Mouse (Mus musculus) CH12.LX (cell line): Measurements from ENCODE around the gene Dchs1. TPM values are rescaled to one million over a fixed set of nuclear protein-coding genes. Genes with fewer than 3 reads are reported as not detected.

Experiments used
- DNase-seq: peaks from one replicate; pipeline ENCODE4 v3.0.0-alpha.2; 2013; ENCODE audit errors: extremely low read depth
- H3K27ac ChIP-seq: 2 replicates; pipeline ENCODE4 v1.5.1; 2012; ENCODE audit warnings: low read depth, mild to moderate bottlenecking, control low read depth, moderate library complexity; ENCODE audit not compliant: insufficient read depth
- H3K27me3 ChIP-seq: replicated peaks from 2 replicates; pipeline ENCODE3; 2012; ENCODE audit warnings: inconsistent platforms
- H3K36me3 ChIP-seq, 2 experiments: replicated peaks in 1 of 2; 2 replicates each; pipeline versions ENCODE3 to v1.6.1; 2012; ENCODE audit warnings: inconsistent platforms in 1 of 2, low read length in 1 of 2, mild to moderate bottlenecking in 1 of 2, mixed read lengths in 1 of 2, moderate library complexity in 1 of 2; ENCODE audit not compliant: control insufficient read depth in 1 of 2, insufficient read depth in 1 of 2
- H3K4me1 ChIP-seq, 2 experiments: 2 replicates each; pipeline ENCODE4 v1.6.1; 2012; ENCODE audit warnings: inconsistent platforms in 1 of 2, moderate library complexity in 1 of 2; ENCODE audit not compliant: insufficient read depth in 2 of 2, control insufficient read depth in 1 of 2
- H3K4me2 ChIP-seq: 2 replicates; pipeline ENCODE4 v1.6.1; 2012; ENCODE audit warnings: low read depth, mild to moderate bottlenecking, control low read depth; ENCODE audit not compliant: poor library complexity, insufficient read depth, severe bottlenecking
- H3K4me3 ChIP-seq, 3 experiments: fragments of 150-350 bp in 1 of 3; sonication (generic) in 1 of 3; replicated peaks in 1 of 3; 2 replicates each; pipeline versions ENCODE3 to v1.5.1; 2011 to 2012; ENCODE audit warnings: low read depth in 2 of 3, low read length in 2 of 3, mild to moderate bottlenecking in 2 of 3, moderate library complexity in 2 of 3, control low read depth in 1 of 3, improper control_type of control experiment in 1 of 3, inconsistent platforms in 1 of 3, mixed read lengths in 1 of 3; ENCODE audit not compliant: poor library complexity in 1 of 3
- H3K79me2 ChIP-seq: replicated peaks from 2 replicates; pipeline ENCODE4 v1.6.1; 2012; ENCODE audit warnings: mild to moderate bottlenecking, moderate library complexity; ENCODE audit not compliant: control insufficient read depth, poor library complexity, insufficient read depth, severe bottlenecking; ENCODE audit errors: extremely low read depth
- H3K9ac ChIP-seq: 2 replicates; pipeline ENCODE4 v1.6.1; 2012; ENCODE audit warnings: low read depth, mild to moderate bottlenecking, control low read depth, moderate library complexity; ENCODE audit not compliant: insufficient read depth
- H3K9me3 ChIP-seq: replicated peaks from 2 replicates; pipeline ENCODE3; 2012; ENCODE audit warnings: low read length, inconsistent platforms, mixed read lengths
- BHLHE40 ChIP-seq: IDR thresholded peaks from 2 replicates; pipeline ENCODE4 v1.6.1; 2011; ENCODE audit warnings: mild to moderate bottlenecking, low read depth, low read length, improper control_type of control experiment
- CHD2 ChIP-seq: IDR thresholded peaks from 2 replicates; pipeline ENCODE4 v1.6.1; 2011; ENCODE audit warnings: low read length, improper control_type of control experiment
- E2F4 ChIP-seq: IDR thresholded peaks from 2 replicates; pipeline ENCODE4 v1.6.1; 2011; ENCODE audit warnings: low read depth, low read length, improper control_type of control experiment; ENCODE audit not compliant: insufficient replicate concordance
- EP300 ChIP-seq: IDR thresholded peaks from 2 replicates; pipeline ENCODE4 v1.6.1; 2011; ENCODE audit warnings: low read length, improper control_type of control experiment
- ETS1 ChIP-seq: conservative IDR thresholded peaks from 2 replicates; pipeline ENCODE4 v1.6.1; 2012; ENCODE audit warnings: low read depth, mild to moderate bottlenecking, inconsistent platforms, low read length, improper control_type of control experiment, moderate library complexity
- HCFC1 ChIP-seq: IDR thresholded peaks from 2 replicates; pipeline ENCODE4 v1.6.1; 2012; ENCODE audit warnings: low read depth, mild to moderate bottlenecking, inconsistent platforms, low read length, improper control_type of control experiment
- IRF4 ChIP-seq: IDR thresholded peaks from 2 replicates; pipeline ENCODE4 v1.6.1; 2014; ENCODE audit warnings: low read depth, mild to moderate bottlenecking, inconsistent platforms, low read length, improper control_type of control experiment
- JUN ChIP-seq: IDR thresholded peaks from 2 replicates; pipeline ENCODE4 v1.6.1; 2011; ENCODE audit warnings: low read depth, mild to moderate bottlenecking, low read length, improper control_type of control experiment, moderate library complexity; ENCODE audit not compliant: insufficient read depth
- MAZ ChIP-seq: IDR thresholded peaks from 2 replicates; pipeline ENCODE4 v1.6.1; 2012; ENCODE audit warnings: low read depth, mild to moderate bottlenecking, inconsistent platforms, low read length, improper control_type of control experiment, moderate library complexity
- MEF2A ChIP-seq: IDR thresholded peaks from 2 replicates; pipeline ENCODE4 v1.6.1; 2014; ENCODE audit warnings: low read depth, mild to moderate bottlenecking, inconsistent platforms, low read length, improper control_type of control experiment, borderline replicate concordance
- MYC ChIP-seq: IDR thresholded peaks from 2 replicates; pipeline ENCODE4 v1.6.1; 2011; ENCODE audit warnings: low read depth, mild to moderate bottlenecking, improper control_type of control experiment, low read length
- NELFE ChIP-seq: IDR thresholded peaks from 2 replicates; pipeline ENCODE4 v1.6.1; 2011; ENCODE audit warnings: low read depth, low read length, improper control_type of control experiment
- POLR2A ChIP-seq: IDR thresholded peaks from 2 replicates; pipeline ENCODE4 v1.6.1; 2011; ENCODE audit warnings: low read depth, mild to moderate bottlenecking, improper control_type of control experiment, low read length
- POLR2AphosphoS2 ChIP-seq: IDR thresholded peaks from 2 replicates; pipeline ENCODE4 v1.6.1; 2011; ENCODE audit warnings: low read depth, low read length, improper control_type of control experiment
- RCOR1 ChIP-seq: conservative IDR thresholded peaks from 2 replicates; pipeline ENCODE4 v1.6.1; 2012; ENCODE audit warnings: low read depth, mild to moderate bottlenecking, inconsistent platforms, low read length, improper control_type of control experiment
- SIN3A ChIP-seq: IDR thresholded peaks from 2 replicates; pipeline ENCODE4 v1.6.1; 2012; ENCODE audit warnings: low read length, improper control_type of control experiment, inconsistent platforms
- SMC3 ChIP-seq: IDR thresholded peaks from 2 replicates; pipeline ENCODE4 v1.6.1; 2011; ENCODE audit warnings: low read depth, low read length, improper control_type of control experiment
- TBP ChIP-seq: conservative IDR thresholded peaks from 2 replicates; pipeline ENCODE4 v1.6.1; 2011; ENCODE audit warnings: low read depth, low read length, improper control_type of control experiment
- TCF12 ChIP-seq: IDR thresholded peaks from 2 replicates; pipeline ENCODE4 v1.6.1; 2014; ENCODE audit warnings: low read depth, mild to moderate bottlenecking, inconsistent platforms, low read length, improper control_type of control experiment
- UBTF ChIP-seq: IDR thresholded peaks from 2 replicates; pipeline ENCODE4 v1.6.1; 2012; ENCODE audit warnings: low read depth, mild to moderate bottlenecking, inconsistent platforms, low read length, improper control_type of control experiment, moderate library complexity
- ZMIZ1 ChIP-seq: IDR thresholded peaks from 2 replicates; pipeline ENCODE4 v1.6.1; 2012; ENCODE audit warnings: low read depth, mild to moderate bottlenecking, inconsistent platforms, low read length, improper control_type of control experiment
- ZNF384 ChIP-seq: IDR thresholded peaks from 2 replicates; pipeline ENCODE4 v1.6.1; 2012; ENCODE audit warnings: low read depth, low read length, improper control_type of control experiment, inconsistent platforms
- dilution Hi-C: fragments of 300-500 bp; cut with MboI; formaldehyde crosslinking; loops from 2 replicates; pipeline ENCODE4 v1.14.3; 2020; ENCODE audit warnings: low sequenced_read_pairs; ENCODE audit not compliant: extremely low pct_unique_long_range_greater_than_20kb, extremely low pct_ligation_motif_present
- in situ Hi-C: fragments of 300-500 bp; cut with MboI; formaldehyde crosslinking; loops from 3 replicates; pipeline ENCODE4 v1.14.3; 2019; ENCODE audit warnings: low sequenced_read_pairs, low pct_ligation_motif_present, low pct_unique_long_range_greater_than_20kb, mixed read lengths
- polyA plus RNA-seq: library from polyadenylated mRNA; unstranded; fragments of >175 nt; gene quantifications from 2 replicates; pipeline ENCODE4 v1.2.1, GENCODE M21; 2012; ENCODE audit warnings: low read depth; ENCODE audit not compliant: insufficient read length
- total RNA-seq, 2 experiments: library from RNA; depleted of rRNA; stranded (reverse); fragments of 300-350 nt in 1 of 2; fragments of >200 nt in 1 of 2; gene quantifications; 2 replicates each; pipeline ENCODE4 v1.2.3; 2012 to 2014

Gene Dchs1
- total and polyA plus RNA-seq, 3 experiments: 0.03 to 0.04 TPM; not detected in 1

GRCm38 (mm10) chr7:105813326-105813725 lies 25.9 kb upstream of the Dchs1 start:
- DNase-seq: no peak
- TF ChIP-seq HCFC1 (no peak), JUN (no peak), MYC (no peak), TBP (no peak), ZMIZ1 (no peak), ETS1 (no peak)
- TF ChIP-seq, all 38 proteins: peak for 0
- in situ Hi-C loops: no loop called here
- Histone ChIP-seq H3K79me2 (peaks cover 14% of the 10 kb centered on the region), H3K4me2 (no peak overlapping the region), H3K27me3 (no peaks in the 10 kb centered on the region), H3K27ac (no peak overlapping the region), H3K4me1 (peaks cover 0 to 20% of the 10 kb centered on the region in 2 experiments; a peak in 3 of 4 replicates), H3K4me3 (no peak overlapping the region), H3K36me3 (peaks cover 5 to 16% of the 10 kb centered on the region in 2 experiments), H3K9me3 (peaks cover 4% of the 10 kb centered on the region), H3K9ac (no peak overlapping the region)
- dilution Hi-C loops: no loop called here

- dilution Hi-C loops: no loop called here
- no peak overlapping the region for H3K9ac ChIP-seq
- H3K79me2 ChIP-seq: peaks cover 14% of the 10 kb centered on the region
- in situ Hi-C loops: no loop called here
- peaks cover 9 to 23% of the 10 kb centered on the region in 2 experiments for H3K36me3 ChIP-seq
- no peaks in the 10 kb centered on the region for H3K27me3 ChIP-seq
- H3K4me1 ChIP-seq: peaks cover 0 to 24% of the 10 kb centered on the region in 2 experiments; a peak in 3 of 4 replicates
- peaks cover 4% of the 10 kb centered on the region for H3K9me3 ChIP-seq
- no peak overlapping the region for H3K4me3 ChIP-seq
- TF ChIP-seq MAZ: no peak
- no peak for TF ChIP-seq MYC
- TF ChIP-seq EP300: no peak
- TF ChIP-seq POLR2A: no peak
- no peak for TF ChIP-seq NELFE
- no peak for TF ChIP-seq BHLHE40
- no peak for TF ChIP-seq SMC3
- no peak for TF ChIP-seq TCF12
- no peak for TF ChIP-seq SIN3A
- TF ChIP-seq CHD2: no peak
- no peak for TF ChIP-seq IRF4
- TF ChIP-seq UBTF: no peak
- no peak for TF ChIP-seq POLR2AphosphoS2
- TF ChIP-seq ZNF384: no peak
- no peak for TF ChIP-seq MEF2A
- TF ChIP-seq RCOR1: no peak
- TF ChIP-seq ZMIZ1: no peak
- TF ChIP-seq HCFC1: no peak
- no peak for TF ChIP-seq E2F4
- no peak overlapping the region for H3K27ac ChIP-seq
- no peak overlapping the region for H3K4me2 ChIP-seq
- DNase-seq: no peak
Measured at GRCm38 (mm10) chr7:105812566-105812965, 25.1 kb upstream of the Dchs1 start.
